Mouse (Mus musculus): ENCODE measurements at regions not wholly inside any gene's neighbourhood (a gene's known extent, or its start where the extent isn't known, plus 50 kb on each side); places are given as distances from the start of the nearest gene placed in this dataset.

DNA sequence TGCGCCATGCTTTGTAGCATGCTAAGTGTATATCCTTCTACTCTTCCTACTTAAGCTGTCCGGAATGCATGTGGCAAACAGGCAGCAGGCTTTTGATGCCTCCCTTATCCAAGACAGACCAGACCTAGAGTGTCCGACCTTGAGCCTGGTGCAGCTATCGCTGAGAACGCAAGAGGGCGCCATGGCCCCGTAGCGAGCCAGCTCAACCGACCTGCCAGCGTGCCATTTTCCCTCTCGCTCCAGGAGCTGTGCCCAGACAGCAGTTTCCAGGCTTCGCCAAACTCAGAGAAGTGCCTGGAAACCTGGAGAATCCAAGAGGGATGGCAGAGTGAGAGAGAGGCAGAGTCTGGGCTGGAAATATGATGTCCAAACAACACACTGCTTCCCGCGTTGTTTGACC lies 155.8 kb upstream of the Gm12830 start:
- peak; percentile 62 for DNase-seq (ENCODE audit: low read depth)

DNA sequence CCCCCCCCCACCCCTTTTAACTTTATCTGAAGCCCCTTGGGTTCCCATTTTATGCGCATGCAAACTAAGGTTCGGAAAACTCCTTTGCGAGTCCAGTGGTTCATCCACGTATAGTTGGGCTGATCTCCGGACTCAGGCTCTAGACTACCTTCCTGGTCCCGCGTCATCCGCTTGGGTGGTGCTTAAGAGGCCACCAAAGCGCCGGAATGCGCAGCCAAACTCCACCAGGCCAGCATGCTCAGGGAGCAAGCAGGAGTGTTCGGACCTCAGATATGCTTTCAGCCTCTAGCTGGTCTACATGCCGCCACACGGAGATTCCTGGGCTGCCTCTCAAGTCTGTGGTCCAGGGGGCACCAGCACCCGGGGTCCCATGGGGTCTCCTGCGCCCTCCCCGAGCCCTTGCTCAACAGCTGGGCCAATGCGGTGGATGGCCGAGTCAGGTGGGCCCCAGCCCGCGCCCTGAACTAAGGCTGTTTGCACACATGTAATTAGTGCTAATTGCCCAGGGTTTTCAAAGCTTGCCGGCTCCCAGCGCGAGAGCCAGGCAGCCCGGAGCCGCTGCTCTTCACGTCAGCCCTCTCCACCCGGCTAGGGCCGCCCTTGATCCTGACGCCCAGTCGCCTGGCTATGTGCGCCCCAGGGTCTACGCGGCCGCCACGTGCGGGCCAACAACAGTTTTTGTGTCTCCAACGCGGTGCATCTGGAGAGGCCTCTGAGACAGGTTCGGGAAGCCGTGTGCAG lies 155.1 kb upstream of the Gm12830 start:
- peak; percentile 6 for DNase-seq (ENCODE audit: low read depth)

DNA sequence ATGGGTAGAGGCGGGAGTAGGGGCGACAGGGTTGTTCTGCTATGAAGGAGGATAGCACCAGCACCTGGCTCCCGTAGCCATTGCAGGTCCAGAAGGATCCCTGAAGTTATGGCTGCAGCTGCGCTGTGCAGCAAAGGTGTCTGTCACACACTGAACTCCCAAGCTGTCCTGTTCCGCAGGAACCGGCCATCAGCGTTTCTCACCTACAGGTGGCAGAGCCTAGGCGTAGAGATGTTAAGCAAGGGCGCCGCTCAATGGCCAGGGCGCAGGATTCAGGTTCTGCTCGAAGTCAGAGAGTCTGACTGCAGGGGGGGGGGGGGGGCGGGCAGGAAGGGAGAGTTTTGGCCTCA lies 154.6 kb upstream of the Gm12830 start:
- DNase-seq (ENCODE audit: low read depth) = peak; percentile 7

DNA sequence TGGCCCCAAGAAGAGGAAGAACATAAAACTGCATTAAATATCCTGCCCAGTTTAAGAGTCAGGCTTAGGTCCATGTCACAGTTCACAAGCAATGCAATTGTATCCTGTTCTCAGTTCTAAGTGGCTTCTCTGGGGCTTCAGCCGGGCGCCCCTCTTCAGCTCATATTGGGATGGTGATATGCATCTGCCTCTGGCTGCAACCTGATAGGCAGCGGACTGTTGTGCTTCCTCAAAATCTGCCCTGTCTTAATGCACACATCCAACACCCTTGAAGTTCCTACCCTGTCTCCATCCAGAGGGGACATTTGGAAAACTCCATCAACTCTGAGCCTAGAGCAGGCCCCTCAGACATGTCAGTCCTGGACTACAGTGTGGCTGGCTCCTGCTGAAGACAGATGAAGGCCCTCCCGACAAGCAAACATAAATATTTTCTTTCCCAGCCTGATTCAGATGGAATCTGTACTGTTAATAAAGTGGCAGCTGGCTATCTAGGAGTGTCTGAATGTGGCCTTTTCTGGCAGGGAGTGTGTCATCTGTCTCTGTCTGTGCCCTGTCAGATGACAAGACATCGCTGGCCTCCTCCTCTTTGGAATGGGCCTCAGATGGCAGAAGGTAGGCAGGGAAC lies 149.3 kb upstream of the Gm12830 start:
- no peak for DNase-seq (ENCODE audit: low read depth)

DNA sequence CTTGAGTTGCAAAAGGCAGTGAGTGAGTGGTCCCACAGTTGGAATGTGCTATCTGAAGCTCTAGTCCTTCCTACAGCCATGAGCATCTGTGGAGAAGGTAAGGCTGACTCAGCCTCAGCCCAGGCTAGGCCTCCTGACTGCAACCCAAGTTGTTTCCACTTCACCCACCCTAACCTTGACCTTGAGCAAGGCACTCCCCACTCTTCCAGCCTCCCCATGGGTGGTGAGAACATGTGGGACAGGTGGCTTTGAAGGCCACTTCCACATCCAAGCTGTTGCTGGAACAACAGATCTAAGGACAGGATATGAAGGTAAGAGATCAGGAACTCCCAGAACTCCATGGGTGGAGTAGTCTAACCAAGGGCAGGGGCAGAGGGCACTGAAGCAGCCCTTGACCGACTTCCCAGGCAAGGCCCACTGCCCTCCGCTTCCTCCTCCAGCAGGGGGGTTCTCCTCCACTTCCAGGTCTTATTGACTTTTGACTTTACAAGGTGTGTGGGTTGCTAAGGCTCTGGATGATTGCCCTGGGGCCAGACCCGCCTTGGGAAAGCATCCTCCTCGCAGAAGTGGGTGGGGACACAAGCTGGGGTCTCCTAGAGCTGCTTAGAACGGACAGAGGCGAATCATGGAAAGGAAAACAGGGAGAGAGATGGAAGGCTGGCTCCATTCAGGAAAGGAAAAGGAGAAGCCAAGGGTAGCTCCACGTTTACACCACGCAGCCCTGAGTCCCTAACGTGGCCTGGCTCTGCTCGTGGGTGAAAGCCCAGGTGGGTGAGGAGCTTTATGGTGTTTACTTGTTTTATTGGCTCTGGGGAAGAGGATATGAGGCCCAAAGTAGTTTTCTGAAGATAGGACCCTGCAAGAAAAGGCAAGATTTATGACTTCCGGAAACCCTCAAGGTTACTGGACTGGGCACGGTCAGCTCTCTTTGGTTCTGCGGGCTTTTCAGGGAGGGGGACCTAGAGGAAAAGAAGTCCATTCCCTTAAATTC lies 144.3 kb upstream of the Gm12830 start:
- no peak for DNase-seq (ENCODE audit: low read depth)

DNA sequence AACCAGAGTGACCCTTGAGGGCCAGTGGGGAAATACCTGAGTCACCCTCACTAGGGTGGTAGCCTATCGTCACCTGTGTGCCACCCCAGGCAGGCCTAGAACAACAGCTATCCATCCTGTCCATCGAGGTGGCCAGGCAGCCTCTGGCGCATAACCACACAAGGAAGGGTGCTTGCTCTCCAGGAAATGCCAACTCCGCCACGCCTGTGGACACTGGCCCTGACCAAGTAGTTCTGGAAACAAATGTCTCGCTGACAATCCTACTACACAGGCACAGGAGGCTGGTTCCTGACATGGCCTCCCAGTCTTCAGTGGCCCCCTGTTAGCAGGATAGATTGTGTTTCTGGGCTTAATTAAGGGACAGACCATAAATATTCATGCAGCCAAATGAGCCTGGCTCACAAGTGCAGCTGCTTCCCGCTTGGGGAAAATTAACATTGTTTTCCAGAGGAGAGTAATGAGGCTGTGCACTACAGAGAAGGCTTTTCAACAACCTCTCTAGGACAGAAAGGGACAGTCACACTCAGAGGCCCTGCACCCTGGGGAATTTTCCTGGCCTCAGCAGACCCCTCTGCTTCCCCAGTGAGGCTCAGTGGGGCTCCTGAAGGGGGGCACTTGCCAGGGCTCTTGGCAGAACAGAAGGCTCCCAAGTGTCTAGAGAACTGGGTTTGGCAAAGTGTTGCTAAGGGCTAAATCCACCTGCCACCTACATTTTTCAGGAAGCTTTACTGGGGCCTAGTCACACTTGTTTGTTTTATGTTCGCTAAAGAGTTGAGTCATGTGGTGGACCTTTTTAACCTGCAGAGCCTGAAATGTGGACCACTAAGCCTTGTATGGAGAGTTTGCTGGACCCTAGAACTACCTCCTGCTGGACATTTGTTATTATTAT lies 143.2 kb upstream of the Gm12830 start:
- DNase-seq (ENCODE audit: low read depth) = no peak

DNA sequence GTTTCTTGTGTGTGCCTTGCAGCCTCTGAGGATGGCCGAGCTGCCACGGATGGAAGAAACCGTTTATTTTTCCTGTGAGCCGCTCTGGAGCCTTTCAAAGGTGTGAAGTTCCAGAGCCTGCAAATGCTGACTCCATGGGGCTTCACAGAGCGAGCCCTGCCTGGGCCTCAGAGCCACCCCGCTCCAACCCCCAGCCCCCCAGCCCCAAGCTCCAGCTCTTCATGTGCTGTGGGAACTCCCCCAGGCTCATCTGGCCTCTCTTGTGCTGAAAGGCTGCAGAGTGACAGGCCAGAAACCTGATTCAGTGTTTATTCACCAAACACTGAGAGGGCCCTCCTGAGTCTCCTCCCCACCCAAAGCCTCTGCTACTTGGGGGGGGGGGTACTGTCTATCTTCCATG lies 141.2 kb upstream of the Gm12830 start:
- no peak for DNase-seq (ENCODE audit: low read depth)

DNA sequence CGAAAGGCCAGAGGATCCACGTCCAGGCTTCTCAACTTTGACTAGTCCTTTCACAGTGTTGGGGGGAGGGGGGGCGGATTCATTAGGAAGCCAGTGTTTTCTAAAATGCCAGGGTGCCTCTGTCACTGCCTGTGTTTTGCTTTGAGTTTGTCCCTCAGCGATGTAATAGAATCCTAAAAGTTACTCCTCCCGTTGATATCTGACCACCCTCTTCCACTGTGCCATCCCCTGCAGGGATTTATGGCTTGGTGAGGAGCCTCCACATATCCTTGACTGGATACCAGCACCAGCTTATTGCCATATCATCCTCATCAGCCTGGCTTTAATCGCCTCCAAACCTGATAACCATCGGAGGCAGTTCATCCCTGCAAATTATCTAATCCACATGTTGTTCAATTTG lies 138.6 kb upstream of the Gm12830 start:
- DNase-seq (ENCODE audit: low read depth) = no peak

DNA sequence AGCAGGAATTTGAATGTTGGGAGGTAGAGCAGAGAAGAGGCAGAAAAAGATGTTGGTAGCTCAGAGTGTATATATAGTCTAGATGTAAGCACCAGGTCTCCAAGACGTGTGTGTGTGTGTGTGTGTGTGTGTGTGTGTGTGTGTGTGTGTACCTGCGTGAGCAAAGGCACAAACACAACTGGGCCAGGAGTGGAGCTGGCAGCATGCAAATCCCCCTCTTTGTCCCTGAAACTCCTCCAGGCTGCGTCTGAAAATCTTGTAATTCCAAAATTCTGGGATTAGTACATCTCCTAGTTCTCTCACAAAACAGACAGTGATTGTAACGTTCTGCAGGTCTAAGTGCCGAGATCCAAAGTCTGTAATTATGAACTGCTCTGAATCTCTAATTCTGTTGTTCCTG lies 137.8 kb upstream of the Gm12830 start:
- no peak for DNase-seq (ENCODE audit: low read depth)

DNA sequence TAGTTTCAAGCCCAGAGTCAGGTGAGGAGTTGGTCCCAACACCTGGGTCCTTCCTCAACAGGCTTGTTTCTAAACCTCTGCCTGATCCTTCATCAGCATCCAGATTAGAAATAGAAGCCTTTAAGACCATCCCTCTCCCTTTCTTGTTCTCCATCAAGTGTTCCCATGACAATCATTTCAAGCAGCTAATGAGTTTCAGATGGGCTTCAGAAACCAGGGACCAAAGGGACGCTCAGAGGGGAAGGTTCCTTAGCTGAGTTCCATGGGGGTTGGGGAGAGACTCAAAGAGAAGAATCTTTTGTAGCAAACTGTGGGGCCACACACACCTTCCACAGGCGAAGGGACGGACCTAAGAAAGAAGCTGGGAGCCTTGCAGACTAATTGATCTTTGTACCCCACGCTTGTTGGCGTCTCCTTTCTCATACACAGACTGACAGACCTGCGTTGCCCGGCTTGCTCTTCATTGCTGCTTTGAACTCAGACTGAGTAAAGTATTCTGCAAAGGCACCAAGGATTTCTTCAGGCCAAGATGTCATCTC lies 136.6 kb upstream of the Gm12830 start:
- DNase-seq (ENCODE audit: low read depth) = no peak

DNA sequence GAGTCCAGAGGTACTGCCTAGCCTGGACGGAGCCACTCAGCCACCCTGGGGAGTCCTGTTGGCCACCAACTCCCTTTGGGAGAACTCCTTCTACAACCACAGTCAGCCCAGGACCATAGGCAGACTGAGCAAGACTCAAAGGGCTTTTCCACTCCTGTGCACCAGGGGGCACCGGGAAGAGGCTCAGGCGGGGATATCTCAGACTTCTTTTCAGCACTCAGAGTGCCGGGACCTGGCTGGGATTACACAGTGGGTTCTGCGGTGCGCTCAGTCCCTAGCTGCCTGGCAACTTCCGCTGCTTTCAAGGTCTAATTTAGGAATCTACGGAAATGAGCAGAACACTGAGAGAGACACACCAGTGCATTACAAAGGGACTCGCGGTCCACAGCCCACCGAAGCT lies 136.1 kb upstream of the Gm12830 start:
- no peak for DNase-seq (ENCODE audit: low read depth)

DNA sequence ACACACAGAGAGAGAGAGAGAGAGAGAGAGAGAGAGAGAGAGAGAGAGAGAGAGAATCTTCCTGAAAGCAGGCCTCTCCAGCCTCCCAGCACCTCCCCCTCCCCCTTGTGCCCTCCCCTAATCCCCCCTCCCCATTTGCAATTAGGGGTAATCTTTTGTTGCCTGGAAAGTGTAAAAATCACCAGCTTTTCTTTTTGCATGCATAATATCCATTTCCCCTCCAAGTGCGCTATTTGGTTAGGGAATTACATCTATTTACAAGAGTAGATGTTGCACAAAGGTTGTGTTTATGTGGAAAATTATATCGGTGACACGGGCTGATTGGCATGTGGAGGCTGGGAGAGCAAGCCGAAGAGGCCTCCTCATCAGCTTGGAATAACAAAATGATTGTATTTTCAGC lies 135.4 kb upstream of the Gm12830 start:
- DNase-seq (ENCODE audit: low read depth) = no peak

DNA sequence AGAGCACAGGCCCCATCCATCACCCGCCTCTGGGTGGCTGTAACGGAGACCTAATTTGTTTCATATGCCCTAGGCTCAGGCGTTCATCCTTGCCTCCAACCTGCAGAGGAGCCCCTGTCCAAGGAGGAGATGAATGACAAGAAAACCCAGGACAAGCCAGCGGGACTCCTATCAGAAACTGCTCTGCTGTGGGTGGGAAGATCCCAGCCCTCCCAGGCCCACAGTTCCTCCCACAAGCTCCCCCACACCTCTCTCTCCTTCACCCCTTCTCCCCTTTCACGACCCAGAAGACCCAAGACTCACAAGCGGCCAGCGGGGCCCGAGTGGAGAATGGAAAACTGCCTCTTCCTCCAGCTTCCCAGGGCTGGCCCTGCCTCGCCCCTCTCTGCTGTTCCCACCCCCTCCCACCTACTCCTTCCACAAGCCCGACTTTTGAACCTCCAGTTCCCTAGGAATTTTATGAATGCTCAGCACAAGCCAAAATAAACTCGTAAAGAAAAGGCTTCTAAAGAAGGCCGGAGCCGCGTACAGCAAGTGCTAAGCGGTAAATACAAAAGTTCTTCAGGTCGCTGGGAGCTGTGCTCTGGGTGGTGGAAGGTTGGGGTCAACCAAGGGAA lies 133.1 kb upstream of the Gm12830 start:
- no peak for DNase-seq (ENCODE audit: low read depth)

DNA sequence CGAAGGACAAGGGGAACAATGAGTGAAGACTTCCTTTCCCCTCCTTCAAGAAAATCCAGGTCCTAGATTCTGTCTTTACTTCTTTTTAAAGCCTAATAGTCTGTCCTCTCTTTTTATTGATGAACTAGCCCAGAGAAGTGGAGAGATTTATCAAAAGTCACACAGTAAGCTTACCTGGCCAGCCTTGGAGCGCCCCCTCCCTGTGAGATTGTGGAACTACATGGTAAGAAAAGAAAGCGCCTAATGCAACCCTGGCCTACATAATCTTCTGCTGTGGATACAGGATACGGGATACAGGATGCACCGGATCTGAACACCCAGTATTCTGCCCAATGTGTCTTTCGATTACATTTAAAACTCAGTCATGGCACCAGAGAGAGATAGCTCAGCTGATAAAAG lies 132.6 kb upstream of the Gm12830 start:
- peak; percentile 20 for DNase-seq (ENCODE audit: low read depth)

DNA sequence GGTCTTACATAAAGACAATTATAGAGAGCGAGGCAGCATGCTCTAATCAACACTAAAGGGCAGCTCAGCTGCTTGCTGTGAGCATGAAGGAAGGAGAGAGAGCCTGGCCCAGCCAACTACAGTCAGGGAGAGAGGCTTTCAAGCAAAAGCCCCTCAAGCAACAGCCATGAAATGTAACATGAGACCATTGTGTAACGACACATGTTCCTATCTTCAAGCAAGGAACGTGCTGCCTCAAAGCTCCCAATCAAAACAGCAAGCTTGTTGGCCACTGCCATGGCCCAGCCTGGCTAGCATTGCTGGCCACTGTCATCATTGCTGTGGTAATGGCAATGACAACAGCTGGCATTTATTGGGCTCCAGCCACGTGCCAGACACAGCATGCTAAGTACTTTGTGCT lies 115.9 kb upstream of the Gm12830 start:
- no peak for DNase-seq (ENCODE audit: low read depth)

DNA sequence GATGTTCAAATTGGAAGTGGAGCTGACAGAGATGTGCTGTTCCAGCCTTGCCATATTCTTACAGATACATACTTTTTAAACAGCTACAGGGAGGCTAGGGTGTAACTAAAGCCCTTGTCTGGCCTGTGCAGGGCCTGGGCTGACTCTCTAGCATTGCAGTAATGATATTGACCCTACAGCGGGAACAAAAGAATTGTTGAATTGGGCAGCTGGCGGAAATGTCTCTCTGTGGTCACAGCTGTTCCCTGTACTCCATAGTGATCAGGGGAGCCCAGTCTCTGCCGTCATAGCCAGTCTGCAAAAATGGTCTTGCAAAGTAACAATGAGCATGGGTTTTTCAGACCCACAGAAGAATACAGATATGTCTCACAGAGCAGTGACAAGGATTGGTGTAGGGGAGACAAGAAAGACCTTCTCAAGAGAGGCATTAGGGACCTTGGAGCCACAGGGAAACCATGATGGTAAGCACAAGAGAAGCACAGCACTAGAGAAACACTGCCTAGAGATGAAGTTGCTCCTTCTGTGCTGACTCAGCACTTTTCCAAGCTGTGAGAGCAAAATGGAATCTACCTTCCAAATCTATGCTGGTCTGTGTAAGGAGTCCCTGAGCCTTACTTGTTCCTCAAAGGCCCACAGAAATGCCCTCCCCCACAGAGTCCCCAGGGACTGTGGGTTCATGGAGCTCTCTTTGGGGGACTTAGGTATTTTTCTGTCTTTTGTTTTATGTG lies 111.2 kb upstream of the Gm12830 start:
- no peak for DNase-seq (ENCODE audit: low read depth)

DNA sequence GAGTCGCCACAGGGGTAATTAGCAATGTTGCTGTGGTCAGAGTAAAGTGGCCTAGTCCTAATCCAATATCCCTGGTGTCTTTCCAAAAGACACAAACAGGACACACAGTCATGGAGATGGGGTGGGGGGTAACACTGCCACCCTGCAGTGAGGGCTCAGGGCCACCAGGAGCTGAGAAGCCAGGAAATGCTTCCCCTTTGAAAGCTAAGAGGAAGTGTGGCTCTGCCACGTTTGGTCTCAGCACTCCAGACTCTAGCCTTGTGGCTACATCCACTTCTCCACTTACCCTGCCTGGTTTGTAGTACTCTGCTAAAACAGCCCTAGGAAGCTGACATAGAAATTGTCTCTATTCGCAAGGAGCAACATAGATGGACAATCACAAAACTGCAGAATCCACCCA lies 110.4 kb upstream of the Gm12830 start:
- DNase-seq (ENCODE audit: low read depth) = no peak

DNA sequence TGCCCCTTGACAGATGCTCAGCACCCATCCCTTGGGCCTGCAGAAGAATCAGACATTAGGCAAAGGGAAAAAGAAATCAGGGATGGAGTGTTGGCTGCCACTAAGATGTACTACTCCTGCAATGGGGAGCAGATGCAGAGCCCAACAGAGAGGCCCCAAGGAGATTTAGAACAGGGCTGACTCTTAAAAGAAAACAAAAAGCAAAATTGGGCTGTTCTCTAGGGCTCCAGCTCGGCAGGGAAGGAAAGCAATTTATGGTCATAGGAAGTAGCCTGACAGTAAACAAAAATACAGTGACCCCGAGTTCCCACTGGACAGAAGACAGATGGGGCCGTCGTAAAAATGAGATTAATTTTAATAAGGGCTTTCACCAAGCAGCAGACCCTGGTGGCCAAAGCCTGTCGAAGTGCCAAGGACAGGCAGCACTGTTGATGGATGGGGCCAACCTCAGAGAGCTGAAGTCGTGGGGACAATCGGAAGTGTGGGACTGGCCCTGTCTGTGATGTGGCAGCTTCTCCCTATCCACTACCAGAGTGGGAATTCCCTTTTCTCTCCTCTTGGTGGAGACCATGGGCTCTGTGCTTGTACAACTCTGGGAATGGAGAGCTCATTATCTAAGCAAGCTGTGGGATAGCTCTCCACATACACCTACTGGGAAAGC lies 109.4 kb upstream of the Gm12830 start:
- no peak for DNase-seq (ENCODE audit: low read depth)

DNA sequence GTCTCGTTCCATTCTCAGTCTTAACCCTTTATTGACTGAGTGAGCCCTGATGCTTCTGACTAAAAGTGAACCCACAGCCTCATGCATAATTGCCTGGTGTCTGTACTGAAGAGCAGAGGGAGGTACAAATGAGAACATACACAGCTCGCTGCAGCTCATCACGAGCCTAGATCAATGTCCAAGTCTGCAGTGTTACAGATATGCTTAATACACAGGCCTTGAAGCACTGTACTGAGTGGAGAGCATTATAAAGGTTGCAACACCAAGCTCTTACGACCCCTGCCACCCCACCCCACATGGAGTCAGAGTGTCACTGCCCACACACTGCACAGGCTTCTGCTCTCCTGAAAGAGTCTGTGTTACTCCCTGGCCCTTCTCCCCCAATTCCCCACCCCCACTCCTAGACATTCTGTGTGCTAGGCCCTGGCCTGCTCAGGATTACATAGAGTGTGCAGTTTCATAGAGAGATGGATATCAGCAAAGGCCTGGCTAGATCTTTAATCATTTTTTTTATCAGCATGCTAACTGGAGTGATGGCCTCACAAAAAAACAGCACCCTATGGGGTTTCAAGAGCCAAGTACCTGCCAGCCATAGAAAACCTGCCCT lies 108.5 kb upstream of the Gm12830 start:
- no peak for DNase-seq (ENCODE audit: low read depth)

DNA sequence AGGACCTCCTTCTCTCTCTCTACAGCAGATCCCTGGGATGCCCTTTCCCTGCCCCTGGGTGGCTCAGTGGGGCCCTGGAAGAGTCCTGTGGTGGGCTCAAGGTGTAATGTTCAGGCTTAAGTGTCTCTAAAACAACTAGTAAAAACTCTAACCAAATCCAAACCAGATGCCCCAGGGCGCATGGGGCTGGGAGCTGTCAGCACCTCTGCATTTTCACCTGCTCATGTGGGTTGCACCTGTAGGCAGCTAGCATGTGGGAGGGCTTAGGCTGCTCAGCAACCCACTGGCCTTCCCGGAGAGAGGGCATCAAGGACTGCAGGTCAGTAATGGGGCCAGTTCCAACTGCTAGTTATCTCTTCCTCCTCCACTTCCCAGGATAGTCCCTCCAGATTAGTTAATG lies 104.8 kb upstream of the Gm12830 start:
- no peak for DNase-seq (ENCODE audit: low read depth)
